Mouse (Mus musculus) bone marrow macrophage, adult 2 months (primary cell): ENCODE measurements around the gene Ubxn7.

Source experiments
- CTCF ChIP-seq: IDR thresholded peaks from 2 replicates; pipeline ENCODE4 v1.5.1; 2012; ENCODE audit warnings: low read depth, mild to moderate bottlenecking, low read length, moderate library complexity
- POLR2A ChIP-seq: IDR thresholded peaks from 2 replicates; pipeline ENCODE4 v1.6.1; 2012; ENCODE audit warnings: mild to moderate bottlenecking, low read depth, low read length, borderline replicate concordance

DNA sequence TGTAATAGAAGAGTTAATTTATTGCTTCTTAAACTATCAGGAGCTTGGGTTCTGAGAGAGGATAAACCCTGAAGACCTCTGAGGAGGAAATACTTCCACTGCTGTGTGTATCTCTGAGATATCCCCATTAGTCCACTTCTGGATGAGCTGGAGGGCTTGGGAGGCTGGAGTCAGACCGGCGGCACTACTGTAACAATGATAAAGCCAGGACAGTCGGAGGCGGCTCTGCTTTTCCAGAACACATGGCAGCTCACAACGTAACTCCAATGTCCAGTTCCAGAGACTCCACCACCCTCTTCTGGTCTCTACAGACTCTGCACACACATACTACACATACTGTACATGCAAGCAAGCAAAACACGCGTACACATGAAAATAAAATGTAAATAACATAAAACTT, 28.2 kb upstream of the Ubxn7 start:
- no peak for TF ChIP-seq CTCF
- TF ChIP-seq POLR2A = no peak
